Mouse (Mus musculus): Measurements from ENCODE around the gene Tpbpa. TPM values are rescaled to one million over a fixed set of nuclear protein-coding genes. Genes with fewer than 3 reads are reported as not detected.
"Not testable (repeated sequence)": the region's sequence is repeated elsewhere in the genome, so short reads cannot be mapped to it uniquely, and the experiment has no call there.

Gene Tpbpa
- not detected for total RNA-seq (2021)
- long read RNA-seq, experiment 1: 0 reads
- long read RNA-seq, experiment 2: 0 reads

- intact Hi-C loops (cut with DNase I); DNase-seq (ENCODE audit: extremely low spot score in 1 of 2, low spot score in 2 of 2); H3K27ac ChIP-seq; H3K4me3 ChIP-seq: not testable (repeated sequence)
These were observed at the start of gene Tpbpa for GRCm38 (mm10) chr13:60941884-60942283. TSS of gene Tpbpa (minus strand) at chr13:60941984.

- H3K4me3 ChIP-seq; intact Hi-C loops (cut with DNase I); DNase-seq (ENCODE audit: extremely low spot score in 1 of 2, low spot score in 2 of 2); H3K27ac ChIP-seq: not testable (repeated sequence)
These were observed 45.1 kb upstream of the Tpbpa start for GRCm38 (mm10) chr13:60986915-60987314.

GRCm38 (mm10) chr13:60972319-60972718, 30.5 kb upstream of the Tpbpa start:
- DNase-seq (ENCODE audit: extremely low spot score in 1 of 2, low spot score in 2 of 2); H3K27ac ChIP-seq; intact Hi-C loops (cut with DNase I); H3K4me3 ChIP-seq: not testable (repeated sequence)

DNA sequence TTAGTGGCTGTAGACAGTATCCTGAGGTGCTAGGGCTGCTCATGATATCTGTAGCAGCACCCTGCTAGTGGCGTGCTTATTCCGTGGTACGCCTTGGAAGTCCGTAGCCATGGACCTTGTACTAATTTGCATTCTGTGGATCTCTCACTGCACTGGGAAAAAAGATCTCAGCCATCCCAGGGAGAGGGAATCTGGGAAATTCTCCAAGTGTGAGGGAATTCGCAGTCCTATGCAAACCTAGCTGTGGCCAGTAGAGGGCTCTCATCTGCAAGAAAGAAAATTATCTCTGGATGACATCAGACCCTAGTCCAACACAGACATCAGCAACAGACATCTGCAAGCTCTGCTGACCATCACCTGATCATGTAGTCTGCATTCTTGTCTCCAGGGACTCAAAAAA, 22.2 kb upstream of the Tpbpa start:
- DNase-seq (ENCODE audit: extremely low spot score in 1 of 2, low spot score in 2 of 2); intact Hi-C loops (cut with DNase I); H3K4me3 ChIP-seq; H3K27ac ChIP-seq: not testable (repeated sequence)

GRCm38 (mm10) chr13:60961706-60962105, 19.9 kb upstream of the Tpbpa start:
- H3K27ac ChIP-seq: no peak overlapping the region
- TF ChIP-seq CTCF (IDR thresholded peaks at IDR 0.05): no peak
- H3K4me3 ChIP-seq: no peak overlapping the region
- intact Hi-C loops (cut with DNase I): no loop called here
- no peak for DNase-seq (ENCODE audit: extremely low spot score in 1 of 2, low spot score in 2 of 2)

GRCm38 (mm10) chr13:60936500-60936901, 5.3 kb downstream of the Tpbpa start, which contains the start of the genes Gm49391 and Ctla2a:
TSS of gene Gm49391 (minus strand) at chr13:60936571.
TSS of gene Ctla2a (minus strand) at chr13:60936625.
- no peak for TF ChIP-seq CTCF (IDR thresholded peaks at IDR 0.05)
- intact Hi-C loops (cut with DNase I): no loop called here
- no peak for DNase-seq (ENCODE audit: extremely low spot score in 1 of 2, low spot score in 2 of 2)
- Histone ChIP-seq H3K4me3 (no peak within 1 kb of the TSS), H3K27ac (no peak within 1 kb of the TSS; the same call in 1 of the 2 replicates)

GRCm38 (mm10) chr13:60935490-60935889, 6.3 kb downstream of the Tpbpa start, which contains the start of gene Gm49393:
TSS of gene Gm49393 (minus strand) at chr13:60935590.
- H3K4me3 ChIP-seq; DNase-seq (ENCODE audit: extremely low spot score in 1 of 2, low spot score in 2 of 2); intact Hi-C loops (cut with DNase I); H3K27ac ChIP-seq: not testable (repeated sequence)

GRCm38 (mm10) chr13:60904780-60905179, 37.0 kb downstream of the Tpbpa start, which contains the start of gene Tpbpb:
TSS of gene Tpbpb (minus strand) at chr13:60904880.
- H3K4me3 ChIP-seq; intact Hi-C loops (cut with DNase I); H3K27ac ChIP-seq; DNase-seq (ENCODE audit: extremely low spot score in 1 of 2, low spot score in 2 of 2): not testable (repeated sequence)

DNA sequence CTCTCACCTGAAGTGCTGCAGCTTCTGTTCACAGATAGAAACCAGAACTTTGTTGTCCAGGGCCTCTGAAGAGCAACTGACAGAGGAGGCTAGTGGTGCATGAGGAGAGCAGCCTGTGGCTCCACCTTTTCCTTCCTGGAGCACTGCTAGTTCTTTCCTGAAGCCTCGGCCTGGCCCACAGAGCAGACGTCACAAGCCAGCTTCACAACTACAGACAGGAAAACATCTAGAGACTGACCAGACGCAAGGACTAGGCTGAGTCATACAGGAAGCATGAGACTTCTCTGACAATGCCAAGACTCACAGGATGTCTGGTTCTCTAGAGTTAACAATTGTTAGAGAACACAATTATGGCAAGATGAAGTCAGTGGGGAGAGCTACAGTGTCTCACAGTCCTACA, 44.5 kb downstream of the Tpbpa start, which contains the start of gene Ctla2b:
Ctla2b (minus strand) TSS at position 120 of the 400 bp plus-strand sequence.
- H3K4me3 ChIP-seq: no peak within 1 kb of the TSS
- no peak for TF ChIP-seq CTCF (IDR thresholded peaks at IDR 0.05)
- intact Hi-C loops (cut with DNase I): no loop called here
- DNase-seq (ENCODE audit: extremely low spot score in 1 of 2, low spot score in 2 of 2): no peak
- 0 out of 2 replicates have a peak within 1 kb of the TSS, but pooled peaks have one; percentile 24 for H3K27ac ChIP-seq

GRCm38 (mm10) chr13:60896794-60897193, 45.0 kb downstream of the Tpbpa start, which contains the start of gene Gm49392:
TSS of gene Gm49392 (minus strand) at chr13:60896894.
- H3K4me3 ChIP-seq; DNase-seq (ENCODE audit: extremely low spot score in 1 of 2, low spot score in 2 of 2); intact Hi-C loops (cut with DNase I): not testable (repeated sequence)
- H3K27ac ChIP-seq: 0 out of 2 replicates have a peak within 1 kb of the TSS, but pooled peaks have one; percentile 24

GRCm38 (mm10) chr13:60895406-60896160, 46.2 kb downstream of the Tpbpa start:
- no peak for DNase-seq (ENCODE audit: extremely low spot score in 1 of 2, low spot score in 2 of 2)
- intact Hi-C loops (cut with DNase I): no loop called here
- no peak for TF ChIP-seq CTCF (IDR thresholded peaks at IDR 0.05)
- Histone ChIP-seq H3K4me3 (no peak overlapping the region), H3K27ac (no peak overlapping the region)

DNA sequence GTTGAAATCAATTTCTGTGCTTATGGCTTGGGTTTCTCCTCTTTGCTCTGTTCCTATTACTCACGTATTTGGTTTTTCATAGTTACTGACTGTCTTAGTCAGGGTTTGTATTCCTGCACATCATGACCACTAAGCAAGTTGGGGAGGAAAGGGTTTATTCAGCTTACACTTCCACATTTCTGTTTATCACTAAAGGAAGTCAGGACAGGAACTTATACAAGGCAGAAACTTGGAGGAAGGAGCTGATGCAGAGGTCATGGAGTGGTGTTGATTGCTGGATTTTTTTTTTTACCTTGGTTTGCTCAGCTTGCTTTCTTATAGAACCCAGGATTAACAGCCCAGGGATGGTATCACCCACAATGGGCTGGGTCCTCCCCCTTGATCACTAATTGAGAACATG, 49.5 kb downstream of the Tpbpa start:
- TF ChIP-seq CTCF (IDR thresholded peaks at IDR 0.05): no peak
- no peak for DNase-seq (ENCODE audit: extremely low spot score in 1 of 2, low spot score in 2 of 2)
- Histone ChIP-seq H3K27ac (no peak overlapping the region), H3K4me3 (no peak overlapping the region)
- intact Hi-C loops (cut with DNase I): no loop called here

Other genes with a start within 250 kb of the Tpbpa start
- not detected for gene BC051665, start 155.6 kb downstream of the Tpbpa start, total RNA-seq (2021)
- not detected for gene Ctsll3, start 139.1 kb downstream of the Tpbpa start, total RNA-seq (2021)
- gene 4930486L24Rik, start 77.5 kb downstream of the Tpbpa start, total RNA-seq (2021): under 1 TPM in 1 of 2 experiments, not detected in 1; 0.48 TPM
- under 1 TPM in 1 of 2 experiments, not detected in 1; 0.28 TPM for gene Gm49392, start 45.1 kb downstream of the Tpbpa start, total RNA-seq (2021)
- 1 to 10 TPM; 1.7 to 3.5 TPM for gene Ctla2b, start 44.5 kb downstream of the Tpbpa start, total RNA-seq (2021)
- gene Tpbpb, start 37.1 kb downstream of the Tpbpa start, total RNA-seq (2021): not detected
- gene Gm49393, start 6.4 kb downstream of the Tpbpa start, total RNA-seq (2021): not detected
- gene Gm49391, start 5.4 kb downstream of the Tpbpa start, total RNA-seq (2021): under 1 TPM in 1 of 2 experiments, not detected in 1; 0.86 TPM
- gene Ctla2a, start 5.4 kb downstream of the Tpbpa start, total RNA-seq (2021): 10 to 100 TPM; 21.0 to 22.5 TPM
- gene Ctsj, start 64.0 kb upstream of the Tpbpa start, total RNA-seq (2021): not detected
- not detected for gene Ctsq, start 98.6 kb upstream of the Tpbpa start, total RNA-seq (2021)
- gene Ctsr, start 222.3 kb upstream of the Tpbpa start, total RNA-seq (2021): not detected

All from left cerebral cortex, adult 2 months (tissue).